Mouse (Mus musculus): ENCODE measurements at regions not wholly inside any gene's neighbourhood (a gene's known extent, or its start where the extent isn't known, plus 50 kb on each side); places are given as distances from the start of the nearest gene placed in this dataset.

- DNase-seq (ENCODE audit: low spot score) = no peak
Observed at GRCm38 (mm10) chr15:36669748-36670147, 337.8 kb downstream of the Zfp706 start.

- DNase-seq (ENCODE audit: low spot score) = no peak
Observed at GRCm38 (mm10) chr15:36666566-36666965, 341.0 kb downstream of the Zfp706 start.

DNA sequence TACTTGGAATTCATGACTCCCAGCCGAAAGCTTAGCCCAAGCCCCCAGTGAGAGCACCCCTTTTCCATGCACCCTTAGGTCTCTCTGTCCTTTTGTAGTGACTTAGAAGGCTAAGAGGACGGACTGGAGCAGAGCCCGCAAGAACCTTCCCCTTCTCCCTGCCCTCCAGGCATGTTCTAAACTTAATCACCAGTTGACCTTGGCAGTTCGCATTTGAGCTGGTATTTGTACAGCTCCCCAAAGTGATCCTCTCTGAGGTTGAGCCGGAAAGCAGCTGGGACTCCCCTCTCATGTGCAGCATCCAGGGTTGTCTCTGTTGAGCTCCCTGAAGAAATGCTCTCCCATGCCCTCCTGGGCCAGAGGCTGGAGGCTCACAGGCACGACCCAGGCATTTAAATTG is 343.2 kb downstream of the Zfp706 start:
- DNase-seq (ENCODE audit: low spot score) = no peak

DNA sequence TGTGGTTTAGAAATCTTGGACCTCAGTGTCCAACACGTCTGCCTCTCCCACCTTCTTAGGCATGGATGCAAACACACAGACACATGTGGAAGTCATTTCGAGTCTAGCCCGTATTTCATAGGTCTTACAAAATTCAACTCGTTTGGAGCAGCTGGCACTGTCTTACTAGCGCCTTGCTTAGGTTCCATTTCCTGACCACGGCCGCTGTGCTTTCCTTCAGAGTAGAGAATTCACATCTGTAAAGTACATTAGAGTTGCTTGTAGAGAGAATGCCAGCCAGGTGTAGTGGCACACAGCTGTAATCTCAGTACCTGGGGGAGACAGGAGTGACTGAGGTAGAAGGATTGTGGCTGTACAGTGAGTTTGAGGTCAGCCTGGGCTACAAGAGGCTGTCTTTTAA is 346.6 kb downstream of the Zfp706 start:
- no peak for DNase-seq (ENCODE audit: low spot score)

All from urinary bladder, adult 2 months (tissue).